8 mouse cellular contexts compared by ENCODE assay signal in the genomic region with DNA sequence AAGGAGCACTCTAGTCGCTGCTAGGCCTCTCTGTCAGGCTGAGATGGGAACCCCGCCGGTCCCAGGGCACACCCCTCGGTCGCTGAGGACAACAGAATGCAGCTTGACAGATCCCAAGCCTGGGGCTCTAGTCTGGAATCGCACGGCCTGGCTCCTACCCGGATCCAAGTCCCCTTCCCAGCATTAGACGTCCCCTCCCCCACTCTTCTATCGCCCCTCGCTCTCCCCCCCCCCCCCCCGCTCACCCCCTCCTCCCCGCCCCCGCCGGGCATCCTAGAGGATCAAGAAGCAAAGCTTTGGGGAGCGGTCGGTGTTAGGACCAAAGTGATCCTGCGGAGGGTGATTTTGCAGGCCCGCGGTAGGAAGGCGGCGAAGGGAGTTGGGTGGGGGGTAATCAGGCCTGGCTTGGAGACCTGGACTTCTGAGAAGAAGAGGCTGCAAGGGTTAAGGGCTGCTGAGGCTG. TPM values are rescaled to one million over a fixed set of nuclear protein-coding genes. Genes with fewer than 3 reads are reported as not detected.
A peak's percentile ranks its signal among the peaks of the same experiment; 100 is the strongest.
DNase-seq lines count a peak whose midpoint lies in the region; ATAC-seq and TF ChIP-seq lines count a peak whose summit lies in the region.

No protein-coding gene starts in this region.

- H3K4me1 ChIP-seq in erythroblast, embryonic 14.5 days (ENCODE audit: control insufficient read depth) = peaks cover 9% of the 10 kb centered on the region
- no peaks in the 10 kb centered on the region for H3K4me1 ChIP-seq in liver, embryonic 14.5 days (replicated peaks; ENCODE audit: control insufficient read depth in 2 of 2, insufficient read depth in 2 of 2, low read length in 1 of 2)
- peaks cover 14% of the 10 kb centered on the region for H3K4me1 ChIP-seq in stomach, embryonic 16.5 days (ENCODE audit: control insufficient read depth, insufficient read depth, low read length)

- no peak overlapping the region for H3K27ac ChIP-seq in liver, embryonic 14.5 days
- peak overlapping the region; percentile 63 for H3K27ac ChIP-seq in stomach, embryonic 16.5 days (ENCODE audit: low read length)

- ATAC-seq in erythroblast, adult 5-6 weeks (replicated peaks; ENCODE audit: low FRiP score, poor library complexity, severe bottlenecking) = no peak
- no peak for ATAC-seq in liver, embryonic 14.5 days (ENCODE audit: insufficient read depth)
- ATAC-seq in stomach, embryonic 16.5 days (ENCODE audit: insufficient read depth, low FRiP score) = no peak; the same call in 1 of the 2 replicates

- peak overlapping the region; percentile 59 for H3ac ChIP-seq in C2C12 (ENCODE audit: control insufficient read depth, insufficient read length, low read depth)

- no peak overlapping the region for H3K9ac ChIP-seq in liver, embryonic 14.5 days (replicated peaks)
- peak overlapping the region; percentile 79 for H3K9ac ChIP-seq in stomach, embryonic 16.5 days (ENCODE audit: low read length)

- no peaks in the 10 kb centered on the region for H3K79me2 ChIP-seq in C2C12 (ENCODE audit: control insufficient read depth, insufficient read depth)

- H3K4me3 ChIP-seq in erythroblast, embryonic 14.5 days (replicated peaks) = peak overlapping the region; percentile 63
- peak overlapping the region; percentile 49 for H3K4me3 ChIP-seq in C2C12 (ENCODE audit: insufficient read depth, poor library complexity, severe bottlenecking)
- H3K4me3 ChIP-seq in liver, embryonic 14.5 days (ENCODE audit: insufficient read depth in 1 of 2, low read depth in 2 of 2, low read length in 2 of 2) = peak overlapping the region; percentile 55 to 71
- H3K4me3 ChIP-seq in stomach, embryonic 16.5 days (replicated peaks; ENCODE audit: low read length) = peak overlapping the region; percentile 75

- no peaks in the 10 kb centered on the region for H3K36me3 ChIP-seq in erythroblast, embryonic 14.5 days (ENCODE audit: control insufficient read depth)
- no peaks in the 10 kb centered on the region for H3K36me3 ChIP-seq in C2C12 (ENCODE audit: control insufficient read depth, insufficient read depth)
- H3K36me3 ChIP-seq in liver, embryonic 14.5 days (replicated peaks; ENCODE audit: control insufficient read depth, insufficient read depth, low read depth) = no peaks in the 10 kb centered on the region
- no peaks in the 10 kb centered on the region for H3K36me3 ChIP-seq in stomach, embryonic 16.5 days (ENCODE audit: control insufficient read depth, insufficient read depth, low read length)

- no peaks in the 10 kb centered on the region for H3K79me3 ChIP-seq in C2C12 (ENCODE audit: low read depth)

- peak; percentile 66 to 73 for DNase-seq in cerebellum, postnatal 25 days
- peak; percentile 16 to 27 for DNase-seq in heart, postnatal 14 days
- no peak for DNase-seq in liver, embryonic 14.5 days (ENCODE audit: low read depth in 3 of 3, low spot score in 3 of 3)
- DNase-seq in urinary bladder, adult 18-20 months (ENCODE audit: low spot score in 2 of 2) = no peak

- intact Hi-C loops in heart, postnatal 14 days (cut with DNase I) = no loop called here

- H3K27me3 ChIP-seq in erythroblast, embryonic 14.5 days (ENCODE audit: control insufficient read depth) = peaks cover 34% of the 10 kb centered on the region
- H3K27me3 ChIP-seq in C2C12 (ENCODE audit: control insufficient read depth, insufficient read depth, insufficient read length) = no peaks in the 10 kb centered on the region
- no peaks in the 10 kb centered on the region; the same call in none of the 2 replicates for H3K27me3 ChIP-seq in liver, embryonic 14.5 days (ENCODE audit: control insufficient read depth, insufficient read depth, low read length)
- no peaks in the 10 kb centered on the region for H3K27me3 ChIP-seq in stomach, embryonic 16.5 days (ENCODE audit: control insufficient read depth, insufficient read depth, low read length)

- no peak for TF ChIP-seq CTCF in C2C12 (IDR thresholded peaks at IDR 0.05; ENCODE audit: control insufficient read depth, insufficient read depth, insufficient read length)
- TF ChIP-seq CTCF in liver, embryonic 14.5 days (IDR thresholded peaks at IDR 0.05; ENCODE audit: low read depth) = no peak

- 5% methylated on average over 17 of the region's 22 CpGs for WGBS in liver, embryonic 14.5 days (ENCODE audit: insufficient replicate concordance)
- WGBS in stomach, embryonic 16.5 days = 1% methylated on average over 18 of the region's 22 CpGs

- no peaks in the 10 kb centered on the region for H3K9me3 ChIP-seq in erythroblast, embryonic 14.5 days (ENCODE audit: control insufficient read depth, low read length)
- H3K9me3 ChIP-seq in liver, embryonic 14.5 days (ENCODE audit: control insufficient read depth, low read length) = no peaks in the 10 kb centered on the region
- no peaks in the 10 kb centered on the region for H3K9me3 ChIP-seq in stomach, embryonic 16.5 days (replicated peaks; ENCODE audit: control insufficient read depth, low read length)

- H3K4me2 ChIP-seq in liver, embryonic 14.5 days (ENCODE audit: low read depth) = peak overlapping the region; percentile 63
- H3K4me2 ChIP-seq in stomach, embryonic 16.5 days (ENCODE audit: low read depth, low read length) = peak overlapping the region; percentile 82

- TF ChIP-seq EP300 in liver, embryonic 14.5 days (IDR thresholded peaks at IDR 0.05; ENCODE audit: low read depth) = no peak

TF ChIP-seq in C2C12, 6 proteins besides CTCF, POLR2A, EP300 and RAD21:
- no peak for TF ChIP-seq USF1 (IDR thresholded peaks at IDR 0.05; ENCODE audit: low read depth)
- TF ChIP-seq CEBPB (IDR thresholded peaks at IDR 0.05; ENCODE audit: low read depth) = no peak
- TF ChIP-seq MYOG (IDR thresholded peaks at IDR 0.05; ENCODE audit: control insufficient read depth, extremely low read depth, insufficient read length) = no peak
- TF ChIP-seq FOSL1 (IDR thresholded peaks at IDR 0.05; ENCODE audit: insufficient read depth, low read length, poor library complexity, severe bottlenecking) = no peak
- TF ChIP-seq MAX (IDR thresholded peaks at IDR 0.05) = no peak
- TF ChIP-seq MYOD1 (IDR thresholded peaks at IDR 0.05; ENCODE audit: control insufficient read depth, insufficient read length, low read depth) = no peak
TF ChIP-seq in C2C12: peak in this region for 0.

RNA-seq across cellular contexts. Expression of a gene that starts 0.8 kb away (rescaled TPM):
- 0.01 and 0.19 TPM in 2 replicates for polyA plus RNA-seq in erythroblast, embryonic 14.5 days (2012)
- not detected in 2 replicates for total RNA-seq in erythroblast, adult 5-6 weeks (2015; ENCODE audit: low replicate concordance)
- 4.3 and 8.3 TPM in 2 replicates for total RNA-seq in erythroblast, adult 5-6 weeks (2017; ENCODE audit: low replicate concordance)
- 22.4 TPM for polyA plus RNA-seq in C2C12 (2012; fragmentation: generic; extraction: Trizol)
- total RNA-seq in heart, postnatal 14 days (2021) = 10 to 100 TPM; 80.5 to 86.5 TPM
- 2.1 and 3.0 TPM in 2 replicates for polyA plus RNA-seq in liver, embryonic 14.5 days (2012; rRNA removed)
- polyA plus RNA-seq in liver, embryonic 14.5 days (2014; fragmentation: Nextera tagmentation; extraction: Ambion mirVana) = 1.6 and 2.3 TPM in 2 replicates
- polyA plus RNA-seq in stomach, embryonic 16.5 days (2015; fragmentation: Nextera tagmentation; extraction: Ambion mirVana) = 36.2 and 38.7 TPM in 2 replicates

RNA-seq across cellular contexts. Expression of a gene that starts 19.3 kb away (rescaled TPM):
- not detected in 2 replicates for polyA plus RNA-seq in erythroblast, embryonic 14.5 days (2012)
- not detected in 2 replicates for total RNA-seq in erythroblast, adult 5-6 weeks (2015; ENCODE audit: low replicate concordance)
- not detected in 2 replicates for total RNA-seq in erythroblast, adult 5-6 weeks (2017; ENCODE audit: low replicate concordance)
- 0.22 TPM for polyA plus RNA-seq in C2C12 (2012; fragmentation: generic; extraction: Trizol)
- under 1 TPM in 1 of 2 experiments, not detected in 1; 0.48 TPM for total RNA-seq in heart, postnatal 14 days (2021)
- polyA plus RNA-seq in liver, embryonic 14.5 days (2012; rRNA removed) = 203 and 207 TPM in 2 replicates
- polyA plus RNA-seq in liver, embryonic 14.5 days (2014; fragmentation: Nextera tagmentation; extraction: Ambion mirVana) = 276 and 285 TPM in 2 replicates
- 10.8 and 15.1 TPM in 2 replicates for polyA plus RNA-seq in stomach, embryonic 16.5 days (2015; fragmentation: Nextera tagmentation; extraction: Ambion mirVana)

RNA-seq across cellular contexts. Expression of a gene that starts 26.5 kb away (rescaled TPM):
- polyA plus RNA-seq in erythroblast, embryonic 14.5 days (2012) = 2.2 and 2.8 TPM in 2 replicates
- 8.6 and 11.7 TPM in 2 replicates for total RNA-seq in erythroblast, adult 5-6 weeks (2015; ENCODE audit: low replicate concordance)
- total RNA-seq in erythroblast, adult 5-6 weeks (2017; ENCODE audit: low replicate concordance) = 2.0 and 4.4 TPM in 2 replicates
- polyA plus RNA-seq in C2C12 (2012; fragmentation: generic; extraction: Trizol) = 27.9 TPM
- 100 to 1,000 TPM; 128 to 133 TPM for total RNA-seq in heart, postnatal 14 days (2021)
- 9.3 and 11.5 TPM in 2 replicates for polyA plus RNA-seq in liver, embryonic 14.5 days (2012; rRNA removed)
- 22.3 and 25.2 TPM in 2 replicates for polyA plus RNA-seq in liver, embryonic 14.5 days (2014; fragmentation: Nextera tagmentation; extraction: Ambion mirVana)
- polyA plus RNA-seq in stomach, embryonic 16.5 days (2015; fragmentation: Nextera tagmentation; extraction: Ambion mirVana) = 43.3 and 48.7 TPM in 2 replicates

RNA-seq across cellular contexts. Expression of a gene that starts 52.7 kb away (rescaled TPM):
- polyA plus RNA-seq in erythroblast, embryonic 14.5 days (2012) = 0.06 and 0.10 TPM in 2 replicates
- total RNA-seq in erythroblast, adult 5-6 weeks (2015; ENCODE audit: low replicate concordance) = 3.3 and 8.8 TPM in 2 replicates
- total RNA-seq in erythroblast, adult 5-6 weeks (2017; ENCODE audit: low replicate concordance) = 2.6 TPM in 1 of 2 replicates, not detected in the other
- polyA plus RNA-seq in C2C12 (2012; fragmentation: generic; extraction: Trizol) = 44.4 TPM
- total RNA-seq in heart, postnatal 14 days (2021) = 10 to 100 TPM; 29.7 to 34.0 TPM
- 3.8 and 4.3 TPM in 2 replicates for polyA plus RNA-seq in liver, embryonic 14.5 days (2012; rRNA removed)
- polyA plus RNA-seq in liver, embryonic 14.5 days (2014; fragmentation: Nextera tagmentation; extraction: Ambion mirVana) = 1.9 and 2.2 TPM in 2 replicates
- polyA plus RNA-seq in stomach, embryonic 16.5 days (2015; fragmentation: Nextera tagmentation; extraction: Ambion mirVana) = 29.4 and 29.7 TPM in 2 replicates

RNA-seq across cellular contexts. Expression of a gene that starts 59.2 kb away (rescaled TPM):
- polyA plus RNA-seq in erythroblast, embryonic 14.5 days (2012) = 24.4 and 28.7 TPM in 2 replicates
- total RNA-seq in erythroblast, adult 5-6 weeks (2015; ENCODE audit: low replicate concordance) = 5.4 and 13.2 TPM in 2 replicates
- total RNA-seq in erythroblast, adult 5-6 weeks (2017; ENCODE audit: low replicate concordance) = 7.4 and 32.9 TPM in 2 replicates
- polyA plus RNA-seq in C2C12 (2012; fragmentation: generic; extraction: Trizol) = 203 TPM
- total RNA-seq in heart, postnatal 14 days (2021) = 10 to 100 TPM; 83.7 to 94.3 TPM
- 47.6 and 58.7 TPM in 2 replicates for polyA plus RNA-seq in liver, embryonic 14.5 days (2012; rRNA removed)
- 120 and 122 TPM in 2 replicates for polyA plus RNA-seq in liver, embryonic 14.5 days (2014; fragmentation: Nextera tagmentation; extraction: Ambion mirVana)
- polyA plus RNA-seq in stomach, embryonic 16.5 days (2015; fragmentation: Nextera tagmentation; extraction: Ambion mirVana) = 182 and 183 TPM in 2 replicates

Comparison
In these comparisons a context has a peak if more than half of its experiments do, and no peak if none do; other contexts are left out.
1. DNase-seq: peak in cerebellum, postnatal 25 days (2 of 2) and heart, postnatal 14 days (2 of 2); none in liver, embryonic 14.5 days (0 of 3) and urinary bladder, adult 18-20 months (0 of 2).
2. Peak in every context shown above with its lines, with median percentiles within 50 percentile points of each other: H3K4me3 ChIP-seq.